Mouse (Mus musculus) midbrain, embryonic 13.5 days (tissue): ENCODE data around the gene Capn7. TPM values are rescaled to one million over a fixed set of nuclear protein-coding genes. Genes with fewer than 3 reads are reported as not detected.

ENCODE experiments used
- ATAC-seq: fragments of 200-750 bp; cut with Nextera tagmentation; 2 replicates; pipeline ENCODE4 v1.8.0; 2017; ENCODE audit warnings: mild to moderate bottlenecking, moderate TSS enrichment, moderate library complexity
- H3K27ac ChIP-seq: fragments of 300-500 bp; sonication (generic); 2 replicates; pipeline ENCODE4 v1.5.1; 2015; ENCODE audit warnings: inconsistent platforms, mild to moderate bottlenecking, moderate library complexity
- H3K27me3 ChIP-seq: fragments of 300-500 bp; sonication (generic); 2 replicates; pipeline ENCODE4 v1.6.1; 2015; ENCODE audit warnings: mild to moderate bottlenecking, inconsistent platforms
- H3K36me3 ChIP-seq: fragments of 300-500 bp; sonication (generic); 2 replicates; pipeline ENCODE4 v1.6.1; 2015; ENCODE audit warnings: mild to moderate bottlenecking, inconsistent platforms
- H3K4me1 ChIP-seq: fragments of 300-500 bp; sonication (generic); replicated peaks from 2 replicates; pipeline ENCODE4 v1.6.1; 2015; ENCODE audit warnings: inconsistent platforms
- H3K4me2 ChIP-seq: fragments of 300-500 bp; sonication (generic); replicated peaks from 2 replicates; pipeline ENCODE4 v1.6.1; 2015; ENCODE audit warnings: moderate library complexity, mild to moderate bottlenecking, inconsistent platforms
- H3K4me3 ChIP-seq: fragments of 300-500 bp; sonication (generic); replicated peaks from 2 replicates; pipeline ENCODE4 v1.5.1; 2015; ENCODE audit warnings: mild to moderate bottlenecking, inconsistent platforms
- H3K9ac ChIP-seq: fragments of 300-500 bp; sonication (generic); replicated peaks from 2 replicates; pipeline ENCODE4 v1.6.1; 2015; ENCODE audit warnings: mild to moderate bottlenecking, inconsistent platforms
- H3K9me3 ChIP-seq: fragments of 300-500 bp; sonication (generic); 2 replicates; pipeline ENCODE4 v1.6.1; 2016; ENCODE audit warnings: mild to moderate bottlenecking, inconsistent platforms
- WGBS: fragments of 180-500 bp; shearing (Covaris S2); methylation state at CpG from one replicate; pipeline ENCODE4 v1.1.7; 2015; 5-methylcytosine and 5-hydroxymethylcytosine counted together
- polyA plus RNA-seq: library from polyadenylated mRNA; unstranded; fragments of >200 nt; fragmentation: Nextera tagmentation; extraction: Ambion mirVana; gene quantifications from 2 replicates; pipeline ENCODE4 v1.2.1, GENCODE M21; 2015

The Capn7 gene
- polyA plus RNA-seq, 1 experiment from 2014 or later: 69.7 TPM

- H3K27me3 ChIP-seq: no peaks in the 10 kb centered on the region
- H3K4me1 ChIP-seq: no peaks in the 10 kb centered on the region
- H3K9ac ChIP-seq: no peak overlapping the region
- no peak overlapping the region for H3K27ac ChIP-seq
- ATAC-seq: no peak
- no peak overlapping the region for H3K4me3 ChIP-seq
- WGBS: 92% methylated on average over 3 of the region's 3 CpGs
- no peaks in the 10 kb centered on the region for H3K9me3 ChIP-seq
- no peak overlapping the region for H3K4me2 ChIP-seq
- H3K36me3 ChIP-seq: peaks cover 67% of the 10 kb centered on the region
Observed at GRCm38 (mm10) chr14:31369377-31369776, 32.9 kb downstream of the Capn7 start.

GRCm38 (mm10) chr14:31374390-31374789 is 38.0 kb downstream of the Capn7 start:
- no peak overlapping the region for H3K4me3 ChIP-seq
- H3K36me3 ChIP-seq: peaks cover 84% of the 10 kb centered on the region
- no peaks in the 10 kb centered on the region for H3K4me1 ChIP-seq
- H3K4me2 ChIP-seq: no peak overlapping the region
- H3K27ac ChIP-seq: no peak overlapping the region
- WGBS: 95% methylated on average over 6 of the region's 6 CpGs
- ATAC-seq: no peak
- no peaks in the 10 kb centered on the region for H3K27me3 ChIP-seq
- no peaks in the 10 kb centered on the region for H3K9me3 ChIP-seq
- H3K9ac ChIP-seq: no peak overlapping the region

- H3K9ac ChIP-seq: no peak overlapping the region
- ATAC-seq: no peak
- H3K9me3 ChIP-seq: no peaks in the 10 kb centered on the region
- H3K27ac ChIP-seq: no peak overlapping the region
- peaks cover 77% of the 10 kb centered on the region for H3K36me3 ChIP-seq
- no peaks in the 10 kb centered on the region for H3K4me1 ChIP-seq
- H3K4me3 ChIP-seq: no peak overlapping the region
- H3K4me2 ChIP-seq: no peak overlapping the region
- 94% methylated on average over 3 of the region's 3 CpGs for WGBS
- no peaks in the 10 kb centered on the region for H3K27me3 ChIP-seq
Observed at GRCm38 (mm10) chr14:31376331-31376730, 39.9 kb downstream of the Capn7 start.

GRCm38 (mm10) chr14:31382276-31382675 is 45.8 kb downstream of the Capn7 start:
- no peaks in the 10 kb centered on the region for H3K9me3 ChIP-seq
- H3K4me1 ChIP-seq: peaks cover 13% of the 10 kb centered on the region
- H3K36me3 ChIP-seq: peaks cover 52% of the 10 kb centered on the region
- H3K9ac ChIP-seq: no peak overlapping the region
- H3K27me3 ChIP-seq: no peaks in the 10 kb centered on the region
- H3K27ac ChIP-seq: no peak overlapping the region
- H3K4me3 ChIP-seq: no peak overlapping the region
- WGBS: 91% methylated on average over 8 of the region's 8 CpGs
- ATAC-seq: no peak
- no peak overlapping the region for H3K4me2 ChIP-seq

- Histone ChIP-seq H3K4me1 (peaks cover 18% of the 10 kb centered on the region), H3K4me2 (no peak overlapping the region), H3K9me3 (no peaks in the 10 kb centered on the region), H3K27me3 (no peaks in the 10 kb centered on the region), H3K4me3 (no peak overlapping the region), H3K27ac (no peak overlapping the region), H3K9ac (no peak overlapping the region), H3K36me3 (peaks cover 43% of the 10 kb centered on the region)
- ATAC-seq: no peak
- 72% methylated on average over 11 of the region's 11 CpGs for WGBS
Observed at GRCm38 (mm10) chr14:31383470-31384050, 47.1 kb downstream of the Capn7 start.

DNA sequence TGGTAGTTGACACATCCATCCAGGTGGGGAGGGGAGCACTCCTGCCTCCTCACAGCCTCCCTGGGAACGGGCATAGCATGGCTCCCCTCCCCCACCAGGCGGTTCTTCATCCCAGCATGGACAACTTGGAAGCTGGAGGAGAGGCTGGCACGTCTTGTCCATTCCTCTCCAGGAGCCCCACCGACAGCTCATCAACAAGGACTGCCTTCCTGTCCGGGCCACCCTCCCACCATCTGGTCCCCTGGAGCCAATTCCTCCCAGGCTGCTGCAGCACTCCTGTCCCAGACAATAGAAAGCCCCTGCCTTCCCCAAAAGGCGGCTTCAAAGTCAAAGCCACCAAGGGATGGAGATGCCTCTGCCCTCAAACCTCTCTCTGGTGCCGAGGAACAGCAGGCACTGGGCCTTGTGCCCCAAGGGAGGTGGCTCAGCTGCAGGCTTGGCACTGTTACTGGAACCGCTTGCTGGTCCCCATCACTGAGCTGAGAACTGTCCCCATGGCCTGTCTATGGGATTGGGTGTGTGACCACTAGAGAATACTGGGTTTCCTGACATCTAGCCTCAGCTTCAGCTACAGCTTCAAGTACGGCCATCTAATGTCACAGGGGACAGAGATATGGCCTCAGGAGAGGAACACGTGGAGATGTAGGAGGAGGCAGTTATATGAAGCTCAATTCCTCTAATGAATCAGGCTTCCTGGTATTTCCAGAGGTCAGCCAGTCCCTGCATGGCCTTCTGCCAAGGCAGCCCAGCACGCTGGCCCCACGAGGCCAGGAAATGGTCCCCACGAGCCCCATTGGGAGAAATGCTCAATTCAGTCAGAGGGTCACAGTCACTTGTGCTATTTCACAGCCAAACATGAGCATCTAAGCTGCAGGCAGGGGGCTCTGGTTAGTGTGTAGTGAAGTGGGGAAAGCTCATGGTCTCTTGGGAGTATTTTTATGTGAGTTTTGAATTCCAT is 48.2 kb downstream of the Capn7 start:
- Histone ChIP-seq H3K27me3 (no peaks in the 10 kb centered on the region), H3K4me3 (no peak overlapping the region), H3K36me3 (peaks cover 34% of the 10 kb centered on the region), H3K4me1 (peaks cover 18% of the 10 kb centered on the region), H3K4me2 (no peak overlapping the region), H3K9ac (no peak overlapping the region), H3K27ac (no peak overlapping the region), H3K9me3 (no peaks in the 10 kb centered on the region)
- ATAC-seq: no peak
- 73% methylated on average over 13 of the region's 13 CpGs for WGBS

DNA sequence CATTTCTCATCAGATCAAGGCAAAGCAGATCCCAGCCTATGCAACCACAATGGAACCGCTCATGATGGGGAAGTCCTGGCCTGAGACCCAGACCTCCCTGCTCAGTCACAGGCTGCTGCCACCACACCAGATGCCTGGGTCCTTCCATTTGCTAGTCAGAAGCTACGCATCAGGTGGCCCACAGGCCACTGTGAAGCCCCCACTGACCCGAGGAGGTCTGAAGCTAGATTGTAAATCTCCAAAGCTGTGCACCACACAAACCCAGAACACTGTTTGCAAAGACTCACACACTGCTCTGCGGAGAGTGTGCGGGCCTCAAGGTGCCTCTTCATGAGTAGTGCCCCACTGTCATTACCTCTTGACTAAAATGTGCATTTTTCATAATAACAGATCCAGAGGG is 49.0 kb downstream of the Capn7 start:
- H3K4me1 ChIP-seq: peaks cover 18% of the 10 kb centered on the region

DNA sequence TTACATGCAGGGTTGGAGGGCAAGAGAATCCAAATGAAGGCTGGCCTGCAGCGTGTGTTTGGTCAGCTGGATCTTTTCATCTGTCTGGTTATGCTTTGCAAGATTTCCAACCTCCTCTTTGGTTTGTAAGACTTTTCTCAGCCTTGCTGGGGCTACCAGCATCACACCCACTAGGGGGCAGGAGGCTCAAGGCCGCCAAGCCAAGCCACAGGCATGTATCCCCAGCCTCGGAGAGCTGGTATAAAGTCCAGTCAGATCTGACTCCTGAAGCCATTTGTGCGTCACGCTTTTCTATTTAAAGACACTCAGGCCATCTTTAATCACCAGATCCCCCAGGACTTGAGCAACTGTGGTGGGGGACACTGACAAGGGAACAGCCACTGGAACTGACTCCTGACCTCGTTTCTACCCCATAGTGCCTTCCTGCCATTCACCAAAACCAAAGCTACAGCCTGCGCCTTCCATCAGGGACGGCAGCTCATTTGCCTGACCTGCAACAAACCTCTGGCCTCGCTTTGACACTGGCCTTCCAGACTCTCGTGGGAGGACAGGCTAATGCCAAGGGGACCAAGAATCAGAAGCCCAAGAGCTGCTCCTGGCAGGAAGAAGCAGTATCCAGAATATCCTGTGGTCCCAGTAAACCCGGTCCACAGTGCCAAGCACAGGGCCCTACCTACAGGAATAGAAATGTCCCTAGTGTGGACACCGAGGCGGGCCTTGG is 49.7 kb downstream of the Capn7 start:
- no peak overlapping the region for H3K27ac ChIP-seq
- no peak for ATAC-seq
- no peaks in the 10 kb centered on the region for H3K9me3 ChIP-seq
- H3K36me3 ChIP-seq: peaks cover 30% of the 10 kb centered on the region
- H3K4me1 ChIP-seq: peaks cover 18% of the 10 kb centered on the region
- H3K9ac ChIP-seq: no peak overlapping the region
- no peak overlapping the region for H3K4me2 ChIP-seq
- 58% methylated on average over 13 of the region's 13 CpGs for WGBS
- no peaks in the 10 kb centered on the region for H3K27me3 ChIP-seq
- no peak overlapping the region for H3K4me3 ChIP-seq

More for the DNA sequence above, 49.0 kb downstream of the Capn7 start:
- WGBS: 91% methylated on average over 5 of the region's 5 CpGs
- Histone ChIP-seq H3K9ac (no peak overlapping the region), H3K4me2 (no peak overlapping the region), H3K27me3 (no peaks in the 10 kb centered on the region), H3K27ac (no peak overlapping the region), H3K4me3 (no peak overlapping the region), H3K36me3 (peaks cover 30% of the 10 kb centered on the region), H3K9me3 (no peaks in the 10 kb centered on the region)
- ATAC-seq: no peak

DNA sequence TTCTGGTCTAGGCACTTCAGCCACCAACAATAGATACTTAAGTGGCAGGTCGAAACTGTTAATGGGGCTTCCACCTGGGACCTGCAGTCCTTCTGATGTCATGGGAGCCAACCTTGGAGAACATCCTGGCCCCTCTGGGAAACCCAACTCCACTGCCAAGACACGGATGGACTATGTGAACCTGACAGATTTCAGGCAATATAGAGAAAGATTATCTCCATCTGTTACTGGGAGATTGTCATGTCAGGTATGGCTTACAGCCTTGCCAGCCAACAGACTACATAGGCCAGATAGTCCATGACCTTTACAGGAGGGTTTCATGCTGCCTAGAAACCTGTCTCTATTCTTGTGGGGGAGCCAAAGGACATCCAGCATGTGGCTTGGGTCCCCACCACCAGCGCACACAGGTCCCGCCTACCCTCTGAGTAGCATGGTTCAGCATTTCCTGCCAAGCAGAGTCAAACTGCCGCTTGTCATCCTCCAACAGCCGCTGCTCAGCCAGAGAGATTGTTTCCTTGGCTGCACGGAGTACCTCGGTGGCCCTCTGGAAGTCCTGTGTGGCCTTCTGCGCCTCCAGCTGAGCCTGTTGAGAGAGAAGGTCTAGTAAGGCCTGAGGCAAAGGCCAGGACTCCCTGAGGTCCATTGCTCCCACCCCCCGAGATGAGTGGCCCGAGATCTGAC is 51.0 kb downstream of the Capn7 start:
- Histone ChIP-seq H3K36me3 (peaks cover 21% of the 10 kb centered on the region), H3K9ac (no peak overlapping the region), H3K27me3 (no peaks in the 10 kb centered on the region), H3K9me3 (no peaks in the 10 kb centered on the region), H3K27ac (no peak overlapping the region), H3K4me3 (no peak overlapping the region), H3K4me1 (peaks cover 18% of the 10 kb centered on the region), H3K4me2 (no peak overlapping the region)
- WGBS: 90% methylated on average over 11 of the region's 11 CpGs
- ATAC-seq: no peak

- no peak for ATAC-seq
- Histone ChIP-seq H3K4me3 (no peak overlapping the region), H3K9ac (no peak overlapping the region), H3K36me3 (peaks cover 14% of the 10 kb centered on the region; the same call in 1 of the 2 replicates), H3K4me2 (no peak overlapping the region), H3K4me1 (peaks cover 18% of the 10 kb centered on the region), H3K27ac (peak overlapping the region; percentile 20; the same call in 1 of the 2 replicates), H3K9me3 (no peaks in the 10 kb centered on the region), H3K27me3 (no peaks in the 10 kb centered on the region)
- 83% methylated on average over 13 of the region's 13 CpGs for WGBS
Observed at GRCm38 (mm10) chr14:31388086-31388872, 51.8 kb downstream of the Capn7 start.
